Mouse (Mus musculus): ENCODE data around the gene Emsy.

DNA sequence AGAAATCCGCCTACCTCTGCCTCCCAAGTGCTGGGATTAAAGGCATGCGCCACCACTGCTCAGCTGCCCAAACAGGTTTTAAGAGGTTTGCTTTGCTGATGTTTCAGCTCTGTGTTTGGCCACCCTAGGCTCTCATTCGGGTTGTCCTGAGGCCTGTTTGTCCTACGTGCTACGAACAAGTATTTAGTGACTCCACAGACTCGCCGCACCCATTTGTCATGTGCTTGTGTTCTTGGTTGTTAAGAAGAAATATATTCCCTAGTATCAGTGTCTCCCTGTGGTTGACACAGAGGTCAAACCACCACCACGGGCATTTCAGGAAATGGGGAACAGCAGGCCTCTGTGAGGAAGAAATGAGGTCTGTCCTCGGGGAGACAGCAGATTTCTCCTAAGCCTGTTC lies 14.8 kb upstream of the Emsy start:
- TF ChIP-seq CTCF (IDR thresholded peaks at IDR 0.05; ENCODE audit: low read depth) (no peak), EP300 (IDR thresholded peaks at IDR 0.05; ENCODE audit: low read depth) (no peak)
